Mouse (Mus musculus) G1E-ER4 (cell line): ENCODE data around the gene Pon2. TPM values are rescaled to one million over a fixed set of nuclear protein-coding genes. Genes with fewer than 3 reads are reported as not detected.

Experiments used
- GATA1 ChIP-seq: IDR thresholded peaks from one replicate; pipeline ENCODE4 v1.8.0; 2012; ENCODE audit warnings: low read length, inconsistent platforms
- polyA plus RNA-seq: library from polyadenylated mRNA; stranded (reverse); fragments of >175 nt; gene quantifications from 2 replicates; pipeline ENCODE4 v1.2.3, GENCODE M21; 2012

Gene Pon2
- polyA plus RNA-seq, 1 experiment: 47.8 TPM

GRCm38 (mm10) chr6:5294659-5295449 is 3.4 kb downstream of the Pon2 start:
- TF ChIP-seq GATA1: no peak

GRCm38 (mm10) chr6:5292841-5293240 is 5.4 kb downstream of the Pon2 start:
- no peak for TF ChIP-seq GATA1

GRCm38 (mm10) chr6:5291450-5291849 is 6.8 kb downstream of the Pon2 start:
- peak; percentile 17 for TF ChIP-seq GATA1

- no peak for TF ChIP-seq GATA1
Observed at GRCm38 (mm10) chr6:5287919-5288318, 10.3 kb downstream of the Pon2 start.

- TF ChIP-seq GATA1: no peak
Observed at GRCm38 (mm10) chr6:5287392-5287791, 10.9 kb downstream of the Pon2 start.

GRCm38 (mm10) chr6:5282418-5282817 is 15.8 kb downstream of the Pon2 start:
- TF ChIP-seq GATA1: no peak

GRCm38 (mm10) chr6:5280576-5281305 is 17.5 kb downstream of the Pon2 start:
- TF ChIP-seq GATA1: no peak

GRCm38 (mm10) chr6:5277972-5278371 is 20.3 kb downstream of the Pon2 start:
- no peak for TF ChIP-seq GATA1

- no peak for TF ChIP-seq GATA1
Observed at GRCm38 (mm10) chr6:5269641-5270040, 28.6 kb downstream of the Pon2 start.

- TF ChIP-seq GATA1: no peak
Observed at GRCm38 (mm10) chr6:5264793-5265192, 33.5 kb downstream of the Pon2 start.

GRCm38 (mm10) chr6:5263250-5263999 is 34.8 kb downstream of the Pon2 start:
- TF ChIP-seq GATA1: peak; percentile 87

GRCm38 (mm10) chr6:5262322-5263249 is 35.7 kb downstream of the Pon2 start:
- TF ChIP-seq GATA1: no peak

GRCm38 (mm10) chr6:5255722-5256451 is 42.4 kb downstream of the Pon2 start, which contains the start of gene Pon3:
Gene Pon3, minus strand, starts transcription at chr6:5256286.
- TF ChIP-seq GATA1: no peak

GRCm38 (mm10) chr6:5255291-5255690 is 43.0 kb downstream of the Pon2 start:
- TF ChIP-seq GATA1: no peak

GRCm38 (mm10) chr6:5254869-5255268 is 43.4 kb downstream of the Pon2 start:
- no peak for TF ChIP-seq GATA1
